Mouse (Mus musculus) stomach, postnatal 0 days (tissue): ENCODE results near the gene Zc3h18. TPM values are rescaled to one million over a fixed set of nuclear protein-coding genes. Genes with fewer than 3 reads are reported as not detected.

Experiments
- ATAC-seq: fragments of 200-750 bp; cut with Nextera tagmentation; 2 replicates; pipeline ENCODE4 v1.8.0; 2017; ENCODE audit not compliant: low FRiP score, low TSS enrichment
- DNase-seq: peaks from one replicate; pipeline ENCODE4 v3.0.0-alpha.2; 2016; ENCODE audit warnings: low spot score
- H3K27ac ChIP-seq: fragments of 300-500 bp; sonication (generic); replicated peaks from 2 replicates; pipeline ENCODE4 v1.5.1; 2014; ENCODE audit warnings: mild to moderate bottlenecking, control low read depth
- H3K27me3 ChIP-seq: fragments of 300-500 bp; sonication (generic); 2 replicates; pipeline ENCODE4 v1.6.1; 2014; ENCODE audit warnings: low read length; ENCODE audit not compliant: control insufficient read depth, insufficient read depth
- H3K36me3 ChIP-seq: fragments of 300-500 bp; sonication (generic); 2 replicates; pipeline ENCODE4 v1.6.1; 2014; ENCODE audit warnings: low read length, mixed read lengths; ENCODE audit not compliant: control insufficient read depth, insufficient read depth
- H3K4me1 ChIP-seq: fragments of 300-500 bp; sonication (generic); replicated peaks from 2 replicates; pipeline ENCODE4 v1.6.1; 2014; ENCODE audit warnings: antibody characterized with exemption; ENCODE audit not compliant: control insufficient read depth, insufficient read depth
- H3K4me2 ChIP-seq: fragments of 300-500 bp; sonication (generic); replicated peaks from 2 replicates; pipeline ENCODE4 v1.6.1; 2014; ENCODE audit warnings: low read depth, mild to moderate bottlenecking, control low read depth, moderate library complexity
- H3K4me3 ChIP-seq: fragments of 300-500 bp; sonication (generic); 2 replicates; pipeline ENCODE4 v1.5.1; 2014; ENCODE audit warnings: low read depth, low read length, control low read depth
- H3K9ac ChIP-seq: fragments of 300-500 bp; sonication (generic); 2 replicates; pipeline ENCODE4 v1.6.1; 2014; ENCODE audit warnings: mild to moderate bottlenecking, low read length, control low read depth, mixed read lengths
- H3K9me3 ChIP-seq: fragments of 300-500 bp; sonication (generic); 2 replicates; pipeline ENCODE4 v1.6.1; 2016; ENCODE audit warnings: low read length; ENCODE audit not compliant: control insufficient read depth
- CTCF ChIP-seq: IDR thresholded peaks from 2 replicates; pipeline ENCODE4 v1.5.1; 2016; ENCODE audit warnings: antibody characterized with exemption, low read depth, mild to moderate bottlenecking, moderate library complexity
- EP300 ChIP-seq: optimal IDR thresholded peaks from 2 replicates; pipeline ENCODE3; 2016; ENCODE audit warnings: antibody characterized with exemption
- WGBS: fragments of 180-500 bp; shearing (Covaris S2); extraction: QIAGEN DNeasy Blood & Tissue Kit; methylation state at CpG from one replicate; pipeline ENCODE4 v1.1.7; 2014; 5-methylcytosine and 5-hydroxymethylcytosine counted together
- polyA plus RNA-seq: library from polyadenylated mRNA; unstranded; fragments of >200 nt; fragmentation: Nextera tagmentation; extraction: Ambion mirVana; gene quantifications from 2 replicates; pipeline ENCODE4 v1.2.1, GENCODE M21; 2015

The Zc3h18 gene
- polyA plus RNA-seq, 1 experiment from 2014 or later: 19.4 TPM

- 64% methylated on average over 6 of the region's 6 CpGs for WGBS
- no peak overlapping the region for H3K4me3 ChIP-seq
- no peaks in the 10 kb centered on the region for H3K36me3 ChIP-seq
- H3K9me3 ChIP-seq: no peaks in the 10 kb centered on the region
- H3K4me1 ChIP-seq: no peaks in the 10 kb centered on the region
- no peak overlapping the region for H3K27ac ChIP-seq
- DNase-seq (no peak), ATAC-seq (no peak)
- no peaks in the 10 kb centered on the region for H3K27me3 ChIP-seq
- H3K9ac ChIP-seq: no peak overlapping the region
- TF ChIP-seq EP300: no peak
- no peak for TF ChIP-seq CTCF
- no peak overlapping the region for H3K4me2 ChIP-seq
Measured at GRCm38 (mm10) chr8:122371706-122372105, 4.7 kb upstream of the Zc3h18 start.

GRCm38 (mm10) chr8:122375320-122375719, 1.1 kb upstream of the Zc3h18 start:
- no peak for DNase-seq
- no peaks in the 10 kb centered on the region for H3K4me1 ChIP-seq
- WGBS: 94% methylated on average over 7 of the region's 7 CpGs
- no peak overlapping the region for H3K4me2 ChIP-seq
- H3K9me3 ChIP-seq: no peaks in the 10 kb centered on the region
- 0 out of 2 replicates have a peak, but pooled peaks cover 3% of the 10 kb centered on the region for H3K36me3 ChIP-seq
- no peak for ATAC-seq
- no peak for TF ChIP-seq CTCF
- no peak for TF ChIP-seq EP300
- no peaks in the 10 kb centered on the region for H3K27me3 ChIP-seq
- H3K4me3 ChIP-seq: no peak overlapping the region
- no peak overlapping the region for H3K9ac ChIP-seq
- no peak overlapping the region for H3K27ac ChIP-seq

- H3K27ac ChIP-seq: 0 out of 2 replicates have a peak overlapping the region, but pooled peaks have one; percentile 40
- no peaks in the 10 kb centered on the region for H3K9me3 ChIP-seq
- H3K4me3 ChIP-seq: peak overlapping the region; percentile 79
- H3K27me3 ChIP-seq: no peaks in the 10 kb centered on the region
- peak overlapping the region; percentile 38 for H3K9ac ChIP-seq
- WGBS: 21% methylated on average over 13 of the region's 13 CpGs
- ATAC-seq (0 out of 2 replicates have a peak, but pooled peaks have one; percentile 1), DNase-seq (no peak)
- peak overlapping the region; percentile 52 for H3K4me2 ChIP-seq
- TF ChIP-seq EP300 (no peak), CTCF (no peak)
- no peaks in the 10 kb centered on the region for H3K4me1 ChIP-seq
- 0 out of 2 replicates have a peak, but pooled peaks cover 3% of the 10 kb centered on the region for H3K36me3 ChIP-seq
Measured at GRCm38 (mm10) chr8:122375751-122376364, 551 bp upstream of the Zc3h18 start.

GRCm38 (mm10) chr8:122383039-122383438, 6.6 kb downstream of the Zc3h18 start:
- H3K9me3 ChIP-seq: no peaks in the 10 kb centered on the region
- H3K27me3 ChIP-seq: no peaks in the 10 kb centered on the region
- H3K4me3 ChIP-seq: no peak overlapping the region
- H3K36me3 ChIP-seq: peaks cover 22% of the 10 kb centered on the region
- H3K27ac ChIP-seq: no peak overlapping the region
- no peaks in the 10 kb centered on the region for H3K4me1 ChIP-seq
- DNase-seq (no peak), ATAC-seq (no peak)
- TF ChIP-seq EP300 (no peak), CTCF (no peak)
- 48% methylated on average over 4 of the region's 4 CpGs for WGBS
- H3K9ac ChIP-seq: no peak overlapping the region
- no peak overlapping the region for H3K4me2 ChIP-seq

- no peak overlapping the region for H3K4me2 ChIP-seq
- peaks cover 30% of the 10 kb centered on the region for H3K36me3 ChIP-seq
- no peaks in the 10 kb centered on the region for H3K27me3 ChIP-seq
- no peaks in the 10 kb centered on the region for H3K4me1 ChIP-seq
- DNase-seq (no peak), ATAC-seq (no peak)
- H3K27ac ChIP-seq: no peak overlapping the region
- TF ChIP-seq CTCF: peak; percentile 49
- no peak for TF ChIP-seq EP300
- no peaks in the 10 kb centered on the region for H3K9me3 ChIP-seq
- no peak overlapping the region for H3K9ac ChIP-seq
- no peak overlapping the region for H3K4me3 ChIP-seq
- WGBS: 84% methylated on average over 3 of the region's 3 CpGs
Measured at GRCm38 (mm10) chr8:122389357-122389756, 12.9 kb downstream of the Zc3h18 start.

GRCm38 (mm10) chr8:122390758-122391157, 14.3 kb downstream of the Zc3h18 start:
- H3K9ac ChIP-seq: no peak overlapping the region
- ATAC-seq (no peak), DNase-seq (no peak)
- H3K36me3 ChIP-seq: peaks cover 29% of the 10 kb centered on the region
- whole genome bisulfite sequencing: 78% methylated on average over 3 of the region's 3 CpGs
- H3K4me3 ChIP-seq: no peak overlapping the region
- H3K4me1 ChIP-seq: no peaks in the 10 kb centered on the region
- TF ChIP-seq EP300 (no peak), CTCF (no peak)
- H3K27me3 ChIP-seq: no peaks in the 10 kb centered on the region
- no peak overlapping the region for H3K4me2 ChIP-seq
- no peaks in the 10 kb centered on the region for H3K9me3 ChIP-seq
- H3K27ac ChIP-seq: no peak overlapping the region
